Mouse (Mus musculus) adipocyte (in vitro differentiated cells): ENCODE data around the gene Pth.

ENCODE experiments used
- DNase-seq: peaks from one replicate; pipeline ENCODE4 v3.0.0-alpha.2; 2016; ENCODE audit warnings: low spot score

The Pth gene

GRCm38 (mm10) chr7:113388470-113388869, at the start of gene Pth:
Gene Pth, minus strand, starts transcription at chr7:113388570.
- no peak for DNase-seq

- peak; percentile 45 for DNase-seq
These were observed 47.9 kb upstream of the Pth start for GRCm38 (mm10) chr7:113436312-113436711.

- DNase-seq = peak; percentile 64
These were observed 45.9 kb upstream of the Pth start for GRCm38 (mm10) chr7:113434286-113434685.

GRCm38 (mm10) chr7:113433451-113433850, 45.1 kb upstream of the Pth start:
- DNase-seq = no peak

GRCm38 (mm10) chr7:113432891-113433290, 44.5 kb upstream of the Pth start:
- DNase-seq = no peak

- no peak for DNase-seq
These were observed 32.4 kb upstream of the Pth start for GRCm38 (mm10) chr7:113420771-113421170.

DNA sequence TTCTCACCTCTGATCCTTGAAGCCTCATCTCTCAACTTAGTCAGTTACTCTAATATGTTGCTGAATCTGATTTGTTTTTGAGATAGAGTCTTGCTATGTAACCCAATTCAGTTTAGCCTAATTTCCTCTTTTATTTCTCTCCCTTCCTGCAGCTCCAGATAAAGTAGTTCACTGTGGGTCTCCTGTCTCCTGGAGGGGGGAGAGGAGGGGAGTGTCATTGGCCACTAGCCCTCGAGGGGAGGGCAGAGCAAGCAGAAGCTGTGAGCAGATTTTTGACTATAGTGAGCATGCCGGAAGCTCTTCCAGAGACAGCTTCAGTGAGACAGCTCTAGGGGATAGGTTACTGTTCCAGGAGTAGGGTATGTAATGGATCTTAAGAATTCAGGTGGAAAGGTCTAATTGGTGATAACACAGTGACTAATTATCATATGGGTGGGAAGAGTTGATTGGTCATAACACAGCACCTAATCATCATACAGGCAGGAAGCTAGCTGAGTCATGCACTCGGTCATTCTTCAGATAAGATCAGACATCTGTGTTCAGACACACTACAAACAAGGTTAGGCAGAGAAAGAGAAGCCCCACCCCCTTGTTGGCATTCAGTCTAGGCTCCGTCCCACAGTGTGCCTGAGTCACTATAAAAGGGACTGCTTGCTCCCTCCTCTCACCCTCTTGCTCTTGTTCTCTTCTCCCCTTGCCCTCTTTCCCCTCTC, 30.9 kb upstream of the Pth start:
- peak; percentile 11 for DNase-seq

DNA sequence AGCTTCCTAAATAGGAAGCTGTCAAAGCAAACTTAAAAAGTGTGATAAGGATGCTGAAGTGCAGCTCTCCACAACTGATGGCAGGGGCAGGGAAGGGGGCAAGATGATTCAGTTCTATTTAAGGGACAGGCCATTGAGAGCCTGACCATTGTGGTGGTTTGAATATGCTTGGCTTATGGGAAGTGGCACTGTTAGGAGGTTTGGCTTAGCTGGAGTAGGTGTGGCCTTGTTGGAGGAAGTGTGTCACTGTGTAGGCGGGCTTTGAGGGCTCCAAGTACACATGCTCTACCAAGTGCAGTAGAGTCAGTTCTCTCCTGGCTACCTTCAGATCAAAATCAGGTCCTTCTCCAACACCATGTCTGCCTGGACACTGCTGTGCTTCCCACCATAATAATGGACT, 28.2 kb upstream of the Pth start:
- no peak for DNase-seq

DNA sequence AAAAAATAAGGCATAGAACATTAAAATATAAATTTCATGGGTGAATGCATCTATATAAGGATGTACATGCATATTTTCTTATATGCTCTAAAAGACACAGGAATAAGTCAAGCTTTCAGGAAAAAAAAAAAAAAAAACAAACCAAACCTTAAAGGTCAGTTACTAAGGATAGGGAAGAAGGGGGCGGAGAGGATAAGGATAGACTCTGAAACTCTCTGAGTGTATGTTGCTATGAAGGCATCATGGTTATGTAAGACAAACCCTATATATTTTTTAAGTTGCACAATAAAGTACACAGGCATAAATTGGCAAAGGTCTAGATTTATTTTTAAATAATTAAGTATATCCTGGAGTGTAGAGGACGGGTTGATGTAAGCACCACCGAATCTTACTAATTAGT, 26.9 kb upstream of the Pth start:
- DNase-seq = no peak

- DNase-seq = peak; percentile 4
These were observed 20.3 kb upstream of the Pth start for GRCm38 (mm10) chr7:113408712-113409111.

- no peak for DNase-seq
These were observed 9.7 kb upstream of the Pth start for GRCm38 (mm10) chr7:113398083-113398482.

- DNase-seq = no peak
These were observed 8.3 kb upstream of the Pth start for GRCm38 (mm10) chr7:113396661-113397060.

DNA sequence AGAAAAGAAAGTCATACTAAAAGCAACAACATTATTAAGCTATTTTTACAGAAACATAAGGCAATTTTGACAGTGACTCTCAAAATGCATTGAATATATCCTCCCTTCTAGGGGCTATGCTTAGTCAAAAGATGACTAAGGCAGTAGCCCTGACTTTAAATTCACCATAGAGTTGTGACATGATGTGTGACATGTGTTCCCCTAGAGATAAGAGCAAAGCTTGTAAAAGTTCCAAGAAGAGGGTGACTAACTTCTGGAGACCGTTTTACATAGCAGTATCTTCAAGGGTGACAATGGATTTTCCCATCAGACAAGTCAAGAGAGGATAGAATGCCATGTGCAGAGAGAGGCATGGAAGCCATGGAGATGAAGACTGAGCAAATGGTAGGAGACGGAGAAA, 3.2 kb upstream of the Pth start:
- DNase-seq = no peak

DNA sequence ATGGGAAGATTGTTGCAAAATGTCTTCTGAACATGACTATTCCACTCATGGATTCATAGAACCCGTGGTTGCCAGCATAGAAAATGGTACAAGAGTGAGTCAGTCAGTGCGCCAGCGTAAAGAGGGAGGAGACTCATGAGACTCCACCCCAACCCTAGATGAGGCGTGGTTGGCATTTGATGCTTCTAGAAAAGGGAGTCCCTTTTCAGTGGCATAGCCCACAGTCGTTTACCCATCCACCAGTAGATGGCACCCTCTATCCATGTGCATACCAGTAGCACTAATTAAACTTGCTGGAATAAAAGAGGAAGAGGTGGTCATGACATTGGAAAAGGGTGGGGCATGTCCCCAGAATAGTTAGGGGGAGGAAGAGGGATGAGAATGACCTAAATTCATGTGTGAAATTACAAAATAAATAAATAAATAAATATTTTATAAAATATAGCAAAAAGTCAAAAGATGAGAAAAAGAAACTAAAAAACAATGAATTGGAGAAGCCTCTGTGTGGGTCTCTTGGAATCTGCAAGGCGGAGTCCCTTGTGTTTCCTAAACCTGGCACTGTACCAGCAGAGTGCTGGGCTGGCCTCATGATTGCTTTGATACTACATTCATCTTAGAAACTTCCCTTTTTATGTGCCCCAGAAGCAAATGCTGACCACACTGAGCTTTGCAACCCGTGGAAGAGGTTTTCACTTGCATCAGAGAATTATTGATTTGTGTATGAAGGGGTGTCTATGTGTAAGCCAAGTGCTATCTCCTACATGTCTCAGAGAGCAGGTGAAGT, 10.3 kb downstream of the Pth start:
- DNase-seq = peak; percentile 89

DNA sequence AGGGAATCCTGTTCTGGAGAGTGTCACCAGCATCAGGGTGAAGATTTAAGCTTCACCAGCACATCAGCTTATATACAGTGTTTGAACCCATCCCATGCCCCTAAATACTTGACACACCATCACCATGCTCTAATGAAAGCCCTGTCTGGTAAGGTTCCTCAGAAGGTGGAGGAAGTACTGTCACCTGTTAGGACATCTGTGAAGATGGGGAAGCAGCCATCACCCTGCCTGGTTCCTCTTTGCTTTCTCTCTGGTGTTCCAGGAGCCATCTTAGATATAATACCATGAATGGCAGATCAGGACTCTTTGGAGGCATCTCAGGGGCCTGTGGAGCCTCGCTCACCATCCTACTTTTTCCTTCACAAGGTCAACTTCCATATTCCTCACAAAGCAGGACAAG, 15.7 kb downstream of the Pth start:
- DNase-seq = no peak

DNA sequence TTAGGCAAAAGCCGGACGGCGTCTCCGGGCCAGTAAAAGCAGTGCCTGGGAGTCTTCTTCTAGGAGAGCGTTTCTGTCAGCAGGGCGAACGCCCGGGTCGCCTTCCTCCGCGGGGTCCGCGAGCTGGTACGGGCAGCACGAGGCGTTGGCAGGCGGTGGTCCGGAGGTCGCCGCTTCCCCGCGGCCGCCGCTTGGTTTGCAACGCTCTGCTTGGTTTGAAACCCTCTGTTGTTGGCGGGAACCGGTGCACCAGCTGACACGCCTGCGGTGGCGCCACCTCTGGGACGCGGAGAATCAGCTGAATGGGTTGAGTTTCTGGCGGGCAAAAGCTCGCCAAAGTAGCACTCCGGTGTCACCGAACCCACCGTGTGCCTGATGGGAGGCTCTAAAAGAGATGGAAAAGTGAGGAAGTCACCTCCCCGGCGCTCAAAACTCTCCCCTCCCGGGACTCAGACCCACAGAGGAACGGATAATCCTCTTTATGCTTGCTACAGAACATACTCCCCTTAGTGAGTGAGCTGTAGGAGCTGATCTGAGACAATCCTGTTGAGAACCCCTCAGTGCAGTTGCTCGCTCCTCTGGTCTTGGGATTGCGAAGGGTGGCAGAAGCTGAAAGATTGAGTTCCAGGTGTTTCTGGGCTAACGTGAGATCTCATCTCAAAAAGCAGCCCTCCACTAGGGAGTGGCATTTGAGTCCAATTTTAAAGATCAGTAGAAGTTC, 18.6 kb downstream of the Pth start:
- peak; percentile 70 for DNase-seq

DNA sequence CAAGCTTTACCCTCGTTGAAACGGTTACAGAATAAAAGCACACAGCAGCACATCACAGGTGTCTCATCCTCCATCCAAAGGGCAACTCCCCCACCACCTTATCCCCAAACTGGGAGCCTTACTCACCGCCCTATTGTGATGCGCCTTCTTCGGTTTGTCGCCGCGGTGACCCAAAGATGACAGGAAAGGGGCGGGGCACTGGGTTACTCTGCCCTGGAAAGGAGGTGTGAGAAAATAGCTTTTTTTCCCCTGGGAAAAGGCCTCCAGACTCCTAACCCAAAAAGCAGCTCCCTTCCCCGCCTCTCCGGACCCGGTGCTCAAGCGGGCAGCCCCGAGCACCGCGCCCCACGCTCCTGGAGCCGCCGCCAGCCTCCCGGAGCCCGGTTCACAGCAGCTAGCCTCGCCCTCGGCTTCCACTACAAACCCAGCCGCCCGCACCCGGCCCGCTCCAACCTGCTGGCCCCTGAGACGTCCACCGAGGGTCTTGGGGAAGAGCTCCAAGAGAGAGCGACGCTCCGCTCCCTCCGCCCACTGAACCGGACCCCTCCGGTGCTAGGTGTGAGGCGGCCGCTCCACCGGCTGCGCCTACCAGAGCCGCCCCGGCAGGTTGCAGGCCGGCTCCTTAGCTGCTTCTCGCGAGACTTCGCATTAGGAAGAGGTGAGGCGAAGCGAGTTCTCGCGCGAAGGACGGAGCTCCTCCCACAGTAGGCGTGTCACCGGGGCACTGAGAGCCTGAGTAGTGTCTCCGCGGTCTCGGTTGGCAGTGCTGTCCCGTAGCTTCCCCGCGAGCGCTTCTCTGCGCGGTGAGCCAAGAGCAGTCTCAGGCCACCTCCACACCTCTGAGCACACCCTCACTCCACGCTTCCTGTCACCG, 19.4 kb downstream of the Pth start, which contains the start of gene Btbd10:
Gene Btbd10, minus strand, starts transcription at position 647 of the 874 bp plus-strand sequence.
- DNase-seq = peak; percentile 93

DNA sequence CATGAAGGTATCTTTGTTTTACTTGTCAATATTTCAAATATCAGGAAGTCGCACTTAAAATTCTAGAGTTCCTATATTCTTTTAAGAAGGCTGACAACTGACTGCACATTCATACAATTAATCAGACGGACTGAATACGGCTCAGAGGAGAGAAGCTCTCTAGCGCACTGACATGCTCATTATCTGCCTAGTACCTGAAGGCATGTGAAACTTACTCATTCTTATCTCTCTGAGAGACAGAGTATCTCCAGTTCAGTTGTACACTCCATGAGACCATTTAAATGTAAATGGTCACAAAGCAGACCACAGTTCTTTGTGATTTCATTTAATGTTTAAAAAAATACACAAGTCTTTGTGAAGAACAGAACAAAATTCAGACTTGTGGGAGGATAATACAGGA, 20.9 kb downstream of the Pth start:
- DNase-seq = no peak

DNA sequence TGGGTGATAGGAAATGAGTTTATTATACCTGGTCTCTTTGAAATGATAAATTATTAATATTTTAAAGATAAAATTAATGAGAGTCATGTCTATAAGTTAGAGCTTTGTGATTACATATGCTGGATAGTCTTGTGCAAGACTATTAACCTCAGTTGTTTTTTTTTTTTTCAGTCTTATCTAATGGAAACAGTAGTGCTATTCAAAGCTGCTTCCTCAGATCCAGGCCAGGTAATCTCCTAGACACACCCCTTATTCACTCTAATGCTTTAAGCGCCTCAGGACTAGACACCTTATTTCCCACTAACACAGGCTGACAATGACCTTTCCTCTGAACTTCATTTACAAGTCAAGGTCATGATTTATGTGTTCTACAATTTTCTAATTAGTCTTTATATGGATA, 39.3 kb downstream of the Pth start:
- DNase-seq = no peak

DNA sequence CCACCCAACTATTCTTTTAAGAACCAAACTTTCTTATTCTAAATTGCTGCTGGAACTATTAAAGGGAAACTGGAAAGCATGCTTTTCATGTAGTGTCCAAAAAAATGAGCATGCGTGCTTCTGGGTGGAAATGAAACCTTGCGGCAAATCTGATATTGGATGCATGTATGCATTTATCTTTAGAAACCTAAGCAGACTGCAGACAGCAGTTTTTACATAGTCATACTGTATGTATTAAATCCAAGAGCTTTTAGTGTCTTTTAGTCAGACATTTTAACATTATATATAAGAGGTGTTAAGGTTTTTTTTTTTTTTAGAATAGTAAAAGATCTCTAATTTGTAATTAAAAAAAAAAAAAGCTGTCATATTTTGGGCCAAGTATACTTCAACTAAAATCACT, 40.7 kb downstream of the Pth start:
- DNase-seq = no peak

DNA sequence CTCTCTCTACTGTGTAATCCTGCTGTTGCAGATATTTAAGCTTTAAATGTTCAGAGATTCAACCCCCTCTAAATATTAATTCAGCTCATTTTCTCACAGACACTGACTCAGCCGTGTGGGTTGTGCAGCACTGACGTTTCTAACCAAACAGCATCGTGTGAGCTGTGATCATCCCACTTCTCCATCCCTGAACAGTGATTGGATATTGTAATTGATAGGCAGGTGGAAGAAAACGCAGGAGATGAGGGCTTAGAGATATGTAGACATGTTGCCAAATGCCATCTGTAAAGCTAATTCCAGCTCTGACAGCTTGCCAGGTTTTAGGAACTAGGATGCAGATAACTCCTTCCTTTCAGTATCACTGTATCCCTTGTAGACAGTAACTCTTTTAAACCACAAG, 41.1 kb downstream of the Pth start:
- DNase-seq = no peak
